In the genomic region with DNA sequence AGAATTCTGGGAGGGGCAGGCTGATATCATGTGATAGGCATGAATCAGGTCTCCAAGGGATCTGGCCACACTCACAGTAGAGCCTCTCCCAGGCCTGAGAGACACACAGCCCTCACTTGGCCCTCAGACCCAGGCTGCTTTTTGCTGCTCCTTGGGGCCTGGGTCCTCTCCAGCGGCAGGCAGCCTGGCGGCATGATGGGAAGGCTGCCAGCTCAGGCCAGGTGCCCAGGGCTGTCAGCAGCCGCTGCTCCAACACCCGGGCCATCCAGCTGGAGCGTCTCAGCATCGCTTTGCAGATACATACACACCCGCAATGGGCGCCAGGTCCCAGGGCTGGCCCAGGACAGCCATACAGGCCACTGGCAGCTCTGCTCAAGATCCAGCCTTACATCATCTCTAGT, we compare ENCODE assay signal across 8 mouse cellular contexts. TPM values are rescaled to one million over a fixed set of nuclear protein-coding genes. Genes with fewer than 3 reads are reported as not detected.
DNase-seq lines count a peak whose midpoint lies in the region; ATAC-seq and TF ChIP-seq lines count a peak whose summit lies in the region.

No protein-coding gene starts in this region.

- peak overlapping the region; percentile 53; the same call in 1 of the 2 replicates for H3K27ac ChIP-seq in layer of hippocampus, adult 2 months
- no peak overlapping the region for H3K27ac ChIP-seq in forebrain, embryonic 14.5 days (ENCODE audit: low read depth, low read length)
- H3K27ac ChIP-seq in heart, embryonic 12.5 days (ENCODE audit: poor library complexity, severe bottlenecking), result peak overlapping the region; percentile 28; the same call in 1 of the 2 replicates

- no peak overlapping the region for H3K4me3 ChIP-seq in layer of hippocampus, adult 2 months
- H3K4me3 ChIP-seq in forebrain, embryonic 14.5 days (ENCODE audit: low read depth, low read length), result no peak overlapping the region
- H3K4me3 ChIP-seq in heart, embryonic 12.5 days, result no peak overlapping the region

- no peaks in the 10 kb centered on the region for H3K9me3 ChIP-seq in forebrain, embryonic 14.5 days (replicated peaks; ENCODE audit: control insufficient read depth, low read length)
- H3K9me3 ChIP-seq in heart, embryonic 12.5 days (replicated peaks), result no peaks in the 10 kb centered on the region

- no peak for TF ChIP-seq CTCF in layer of hippocampus, adult 2 months (conservative IDR thresholded peaks at IDR 0.05)

- H3K36me3 ChIP-seq in forebrain, embryonic 14.5 days (ENCODE audit: control insufficient read depth, insufficient read depth, low read length), result no peaks in the 10 kb centered on the region
- H3K36me3 ChIP-seq in heart, embryonic 12.5 days, result no peaks in the 10 kb centered on the region

- no peak overlapping the region for H3K4me2 ChIP-seq in forebrain, embryonic 14.5 days (ENCODE audit: low read length)
- H3K4me2 ChIP-seq in heart, embryonic 12.5 days, result no peak overlapping the region

- no peak for DNase-seq in layer of hippocampus, adult 2 months (ENCODE audit: low spot score in 2 of 2)
- no peak for DNase-seq in layer of hippocampus, adult 9-11 months
- DNase-seq in forebrain, embryonic 14.5 days (ENCODE audit: low spot score), result peak; percentile 49
- peak; percentile 68 for DNase-seq in lung, postnatal 36 days
- DNase-seq in left cerebral cortex, adult 18-20 months (ENCODE audit: low spot score in 2 of 2), result no peak
- no peak for DNase-seq in ovary, adult 18-20 months (ENCODE audit: low spot score)
- no peak for DNase-seq in left cerebral cortex, adult 8-10 months (ENCODE audit: low spot score in 2 of 2)

- peak; percentile 20; the same call in 1 of the 2 replicates for ATAC-seq in forebrain, embryonic 14.5 days
- ATAC-seq in heart, embryonic 12.5 days (ENCODE audit: insufficient number of reproducible peaks, low FRiP score), result peak; percentile 59; the same call in 1 of the 2 replicates

- 48% methylated on average over 8 of the region's 8 CpGs for WGBS in forebrain, embryonic 14.5 days
- 38% methylated on average over 8 of the region's 8 CpGs for WGBS in heart, embryonic 12.5 days

- H3K4me1 ChIP-seq in forebrain, embryonic 14.5 days (ENCODE audit: control insufficient read depth, insufficient read depth, low read length), result peaks cover 15% of the 10 kb centered on the region
- peaks cover 48% of the 10 kb centered on the region for H3K4me1 ChIP-seq in heart, embryonic 12.5 days (replicated peaks)

- H3K9ac ChIP-seq in forebrain, embryonic 14.5 days (ENCODE audit: low read length), result no peak overlapping the region
- H3K9ac ChIP-seq in heart, embryonic 12.5 days, result no peak overlapping the region

- no peaks in the 10 kb centered on the region for H3K27me3 ChIP-seq in forebrain, embryonic 14.5 days (replicated peaks; ENCODE audit: control insufficient read depth, insufficient read depth, low read length)
- 0 out of 2 replicates have a peak, but pooled peaks cover 5% of the 10 kb centered on the region for H3K27me3 ChIP-seq in heart, embryonic 12.5 days (replicated peaks)

RNA-seq across cellular contexts. Expression of a gene that starts 22.1 kb away (rescaled TPM):
- total RNA-seq in layer of hippocampus, adult 2 months (2021), result 100 to 1,000 TPM; 132 to 144 TPM
- polyA plus RNA-seq in forebrain, embryonic 14.5 days (2014; fragmentation: Nextera tagmentation; extraction: Ambion mirVana), result 2.4 and 3.2 TPM in 2 replicates
- 0.50 and 0.56 TPM in 2 replicates for polyA plus RNA-seq in heart, embryonic 12.5 days (2016; fragmentation: Nextera tagmentation; extraction: Ambion mirVana)
- 100 to 1,000 TPM in 1 of 2 experiments, 10 to 100 TPM in 1; 98.9 to 107 TPM for total RNA-seq in left cerebral cortex, adult 18-20 months (2021)
- total RNA-seq in left cerebral cortex, adult 8-10 months (2022), result 100 to 1,000 TPM in 1 of 4 experiments, 10 to 100 TPM in 3; 95.8 to 105 (median 98.8) TPM

RNA-seq across cellular contexts. Expression of a gene that starts 41.1 kb away (rescaled TPM):
- 10 to 100 TPM; 12.8 to 18.1 TPM for total RNA-seq in layer of hippocampus, adult 2 months (2021)
- polyA plus RNA-seq in forebrain, embryonic 14.5 days (2014; fragmentation: Nextera tagmentation; extraction: Ambion mirVana), result 10.4 TPM in 2 replicates
- polyA plus RNA-seq in heart, embryonic 12.5 days (2016; fragmentation: Nextera tagmentation; extraction: Ambion mirVana), result 10.9 and 12.2 TPM in 2 replicates
- total RNA-seq in left cerebral cortex, adult 18-20 months (2021), result 10 to 100 TPM; 15.5 to 21.8 TPM
- total RNA-seq in left cerebral cortex, adult 8-10 months (2022), result 10 to 100 TPM; 12.6 to 18.4 (median 15.6) TPM

RNA-seq across cellular contexts. Expression of a gene that starts 44.8 kb away (rescaled TPM):
- 1 to 10 TPM in 1 of 2 experiments, under 1 TPM in 1; 0.46 to 1.4 TPM for total RNA-seq in layer of hippocampus, adult 2 months (2021)
- polyA plus RNA-seq in forebrain, embryonic 14.5 days (2014; fragmentation: Nextera tagmentation; extraction: Ambion mirVana), result not detected in 2 replicates
- polyA plus RNA-seq in heart, embryonic 12.5 days (2016; fragmentation: Nextera tagmentation; extraction: Ambion mirVana), result 0.15 and 0.28 TPM in 2 replicates
- total RNA-seq in left cerebral cortex, adult 18-20 months (2021), result under 1 TPM; 0.23 to 0.26 TPM
- under 1 TPM; 0.20 to 0.53 (median 0.43) TPM for total RNA-seq in left cerebral cortex, adult 8-10 months (2022)

RNA-seq across cellular contexts. Expression of a gene that starts 48.3 kb away (rescaled TPM):
- under 1 TPM; 0.51 to 0.71 TPM for total RNA-seq in layer of hippocampus, adult 2 months (2021)
- not detected in 2 replicates for polyA plus RNA-seq in forebrain, embryonic 14.5 days (2014; fragmentation: Nextera tagmentation; extraction: Ambion mirVana)
- polyA plus RNA-seq in heart, embryonic 12.5 days (2016; fragmentation: Nextera tagmentation; extraction: Ambion mirVana), result 0.17 and 0.18 TPM in 2 replicates
- total RNA-seq in left cerebral cortex, adult 18-20 months (2021), result under 1 TPM; 0.52 to 1.00 TPM
- total RNA-seq in left cerebral cortex, adult 8-10 months (2022), result 1 to 10 TPM in 2 of 4 experiments, under 1 TPM in 2; 0.44 to 1.5 (median 1.2) TPM

Comparison
In these comparisons a context has a peak if more than half of its experiments do, and no peak if none do; other contexts are left out.
1. DNase-seq: peak in forebrain, embryonic 14.5 days (single experiment) and lung, postnatal 36 days (single experiment); none in layer of hippocampus, adult 2 months (0 of 2), layer of hippocampus, adult 9-11 months (single experiment), left cerebral cortex, adult 18-20 months (0 of 2), ovary, adult 18-20 months (single experiment) and left cerebral cortex, adult 8-10 months (0 of 2).